Mouse (Mus musculus): ENCODE results near the gene Palld. TPM values are rescaled to one million over a fixed set of nuclear protein-coding genes. Genes with fewer than 3 reads are reported as not detected.

Palld gene
- polyA plus RNA-seq, 1 experiment, result 18.2 TPM

GRCm38 (mm10) chr8:61865365-61865764 is 37.1 kb downstream of the Palld start:
- DNase-seq (ENCODE audit: low read depth), result no peak

GRCm38 (mm10) chr8:61851270-61851669 is 51.2 kb downstream of the Palld start:
- no peak for DNase-seq (ENCODE audit: low read depth)

GRCm38 (mm10) chr8:61848581-61849162 is 53.8 kb downstream of the Palld start:
- DNase-seq (ENCODE audit: low read depth), result no peak

GRCm38 (mm10) chr8:61847494-61847893 is 55.0 kb downstream of the Palld start:
- no peak for DNase-seq (ENCODE audit: low read depth)

- DNase-seq (ENCODE audit: low read depth), result no peak
These were observed 57.5 kb downstream of the Palld start for GRCm38 (mm10) chr8:61844992-61845391.

GRCm38 (mm10) chr8:61844575-61844974 is 57.9 kb downstream of the Palld start:
- no peak for DNase-seq (ENCODE audit: low read depth)

GRCm38 (mm10) chr8:61843776-61844175 is 58.7 kb downstream of the Palld start:
- no peak for DNase-seq (ENCODE audit: low read depth)

GRCm38 (mm10) chr8:61833211-61833610 is 69.3 kb downstream of the Palld start:
- no peak for DNase-seq (ENCODE audit: low read depth)

GRCm38 (mm10) chr8:61831944-61832343 is 70.5 kb downstream of the Palld start:
- DNase-seq (ENCODE audit: low read depth), result no peak

GRCm38 (mm10) chr8:61830821-61831220 is 71.7 kb downstream of the Palld start:
- DNase-seq (ENCODE audit: low read depth), result no peak

- DNase-seq (ENCODE audit: low read depth), result no peak
These were observed 77.9 kb downstream of the Palld start for GRCm38 (mm10) chr8:61824563-61824962.

GRCm38 (mm10) chr8:61823157-61823556 is 79.3 kb downstream of the Palld start:
- no peak for DNase-seq (ENCODE audit: low read depth)

GRCm38 (mm10) chr8:61803764-61804163 is 98.7 kb downstream of the Palld start:
- DNase-seq (ENCODE audit: low read depth), result no peak

GRCm38 (mm10) chr8:61802840-61803239 is 99.7 kb downstream of the Palld start:
- no peak for DNase-seq (ENCODE audit: low read depth)

- no peak for DNase-seq (ENCODE audit: low read depth)
These were observed 105.0 kb downstream of the Palld start for GRCm38 (mm10) chr8:61797391-61797947.

- no peak for DNase-seq (ENCODE audit: low read depth)
These were observed 105.9 kb downstream of the Palld start for GRCm38 (mm10) chr8:61796537-61797050.

- DNase-seq (ENCODE audit: low read depth), result peak; percentile 86
These were observed 112.5 kb downstream of the Palld start for GRCm38 (mm10) chr8:61789946-61790345.

- no peak for DNase-seq (ENCODE audit: low read depth)
These were observed 113.2 kb downstream of the Palld start for GRCm38 (mm10) chr8:61789289-61789688.

GRCm38 (mm10) chr8:61782931-61783491 is 119.5 kb downstream of the Palld start:
- DNase-seq (ENCODE audit: low read depth), result no peak

GRCm38 (mm10) chr8:61780652-61781257 is 121.7 kb downstream of the Palld start:
- DNase-seq (ENCODE audit: low read depth), result no peak

- DNase-seq (ENCODE audit: low read depth), result no peak
These were observed 124.3 kb downstream of the Palld start for GRCm38 (mm10) chr8:61778194-61778593.

GRCm38 (mm10) chr8:61776560-61776959 is 125.9 kb downstream of the Palld start:
- DNase-seq (ENCODE audit: low read depth), result no peak

- no peak for DNase-seq (ENCODE audit: low read depth)
These were observed 126.6 kb downstream of the Palld start for GRCm38 (mm10) chr8:61775936-61776335.

Data from gonadal fat pad, adult 2 months (tissue).